Mouse (Mus musculus) adrenal gland, postnatal 10 days (tissue): ENCODE data around the gene BC030867. TPM values are rescaled to one million over a fixed set of nuclear protein-coding genes. Genes with fewer than 3 reads are reported as not detected.

ENCODE experiments used
- microRNA-seq: library from miRNA; unstranded; fragments of <30 nt; microRNA quantifications from one replicate; pipeline ENCODE4 v1.2.0, GENCODE M21; 2021
- total RNA-seq, 2 experiments: library from RNA; stranded (reverse); gene quantifications; 2 replicates each; pipeline ENCODE4 v1.2.3; 2021

Gene BC030867
- total RNA-seq, 2 experiments from 2014 or later: 1.9 to 4.5 TPM

Small RNAs within 50 kb of the gene (microRNA-seq; reads per million reads assigned to microRNA genes)
- gene Mir8101: 10.6 reads per million, percentile 18 among the genes with 10 or more reads in this experiment

Other genes starting within 250 kb of the BC030867 start
- gene Mpp3, start 220.4 kb upstream of the BC030867 start, total RNA-seq: 10 to 100 TPM; 11.8 to 16.0 TPM
- 10 to 100 TPM; 44.1 to 53.0 TPM for gene Cd300lg, start 207.4 kb upstream of the BC030867 start, total RNA-seq
- gene Mpp2, start 160.4 kb upstream of the BC030867 start, total RNA-seq: 10 to 100 TPM in 1 of 2 experiments, 1 to 10 TPM in 1; 8.7 to 10.3 TPM
- not detected for gene Ppy, start 147.6 kb upstream of the BC030867 start, total RNA-seq
- not detected for gene Pyy, start 141.1 kb upstream of the BC030867 start, total RNA-seq
- 1 to 10 TPM; 2.4 to 6.6 TPM for gene Nags, start 103.4 kb upstream of the BC030867 start, total RNA-seq
- gene Tmem101, start 92.5 kb upstream of the BC030867 start, total RNA-seq: 10 to 100 TPM; 13.9 to 14.8 TPM
- gene Lsm12, start 63.6 kb upstream of the BC030867 start, total RNA-seq: 10 to 100 TPM; 77.5 to 80.8 TPM
- gene G6pc3, start 59.3 kb upstream of the BC030867 start, total RNA-seq: 10 to 100 TPM; 72.3 to 74.7 TPM
- 100 to 1,000 TPM in 1 of 2 experiments, 10 to 100 TPM in 1; 84.4 to 113 TPM for gene Hdac5, start 18.7 kb upstream of the BC030867 start, total RNA-seq
- 1 to 10 TPM; 1.1 to 2.6 TPM for gene Asb16, start 19.9 kb downstream of the BC030867 start, total RNA-seq
- gene Tmub2, start 36.0 kb downstream of the BC030867 start, total RNA-seq: 10 to 100 TPM; 36.6 to 41.1 TPM
- 10 to 100 TPM; 47.2 to 51.3 TPM for gene Atxn7l3, start 47.7 kb downstream of the BC030867 start, total RNA-seq
- gene Ubtf, start 70.9 kb downstream of the BC030867 start, total RNA-seq: 100 to 1,000 TPM in 1 of 2 experiments, 10 to 100 TPM in 1; 96.3 to 100 TPM
- gene Slc4a1, start 117.3 kb downstream of the BC030867 start, total RNA-seq: 10 to 100 TPM; 26.6 to 64.2 TPM
- 10 to 100 TPM; 21.2 to 34.3 TPM for gene Rundc3a, start 144.5 kb downstream of the BC030867 start, total RNA-seq
- gene Slc25a39, start 159.1 kb downstream of the BC030867 start, total RNA-seq: 100 to 1,000 TPM; 327 to 377 TPM
- gene Grn, start 181.4 kb downstream of the BC030867 start, total RNA-seq: 100 to 1,000 TPM; 161 to 189 TPM
- 10 to 100 TPM; 12.3 to 15.3 TPM for gene Fam171a2, start 198.8 kb downstream of the BC030867 start, total RNA-seq
- 1 to 10 TPM; 4.3 to 5.7 TPM for gene Itga2b, start 221.2 kb downstream of the BC030867 start, total RNA-seq